Mouse (Mus musculus) c-Kit-positive CD71-negative TER-119-negative erythroid progenitor cells, embryonic 14.5 days (primary cell): ENCODE results near the gene Rnf213.

Source experiments
- DNase-seq: peaks from one replicate; pipeline ENCODE4 v3.0.0-alpha.2; 2013; ENCODE audit warnings: low read depth

Gene Rnf213

GRCm38 (mm10) chr11:119390271-119391231 lies 2.3 kb upstream of the Rnf213 start:
- no peak for DNase-seq

- DNase-seq: no peak
These were observed 1.4 kb upstream of the Rnf213 start for GRCm38 (mm10) chr11:119391386-119392000.

GRCm38 (mm10) chr11:119392001-119392614 lies 792 bp upstream of the Rnf213 start:
- DNase-seq: no peak

GRCm38 (mm10) chr11:119393483-119393804 lies 544 bp downstream of the Rnf213 start:
- DNase-seq: no peak

- DNase-seq: no peak
These were observed 1.3 kb downstream of the Rnf213 start for GRCm38 (mm10) chr11:119394210-119394609.

DNA sequence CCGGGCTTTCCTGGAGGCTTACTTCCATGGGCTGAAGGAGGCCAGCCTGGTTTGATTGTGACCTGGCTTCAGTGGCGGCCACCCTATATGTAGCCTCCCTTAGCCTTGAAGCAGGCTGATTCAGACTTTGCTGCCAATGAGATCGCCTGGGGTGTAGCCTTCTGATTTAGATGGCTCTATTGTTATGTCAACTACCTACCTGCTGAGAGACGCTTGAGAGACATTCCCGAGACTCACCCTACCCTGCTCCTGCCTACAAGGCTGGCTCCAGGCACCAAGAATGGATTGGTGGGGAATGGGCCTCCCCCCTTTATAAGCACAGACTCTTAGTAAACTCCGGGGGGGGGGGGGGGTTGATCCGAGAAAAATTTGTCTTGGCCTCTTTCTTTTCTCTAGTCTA lies 2.5 kb downstream of the Rnf213 start:
- DNase-seq: no peak

GRCm38 (mm10) chr11:119395931-119396330 lies 3.0 kb downstream of the Rnf213 start:
- no peak for DNase-seq

DNA sequence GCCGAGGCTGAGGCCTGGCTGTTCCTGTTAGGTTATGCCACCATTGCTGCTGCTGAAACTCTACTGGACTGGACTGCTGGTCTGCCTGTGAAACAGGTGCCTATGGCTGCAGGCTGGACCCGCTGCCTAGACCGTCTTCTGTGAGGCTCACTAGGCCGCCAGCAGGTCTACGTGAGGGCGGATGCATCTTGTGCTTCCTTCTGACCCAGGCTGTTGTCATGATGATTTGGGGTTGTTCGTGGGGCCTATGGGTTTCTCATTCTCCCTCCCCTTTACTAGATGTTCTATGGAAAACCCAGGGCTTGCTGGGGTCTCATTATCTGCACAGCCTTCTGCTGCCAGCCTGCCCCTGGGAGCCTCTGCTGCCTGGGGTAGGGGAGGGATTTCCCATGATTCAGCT lies 3.6 kb downstream of the Rnf213 start:
- no peak for DNase-seq

- no peak for DNase-seq
These were observed 9.7 kb downstream of the Rnf213 start for GRCm38 (mm10) chr11:119402501-119403160.

- DNase-seq: peak; percentile 66
These were observed 11.7 kb downstream of the Rnf213 start for GRCm38 (mm10) chr11:119404627-119405026.

DNA sequence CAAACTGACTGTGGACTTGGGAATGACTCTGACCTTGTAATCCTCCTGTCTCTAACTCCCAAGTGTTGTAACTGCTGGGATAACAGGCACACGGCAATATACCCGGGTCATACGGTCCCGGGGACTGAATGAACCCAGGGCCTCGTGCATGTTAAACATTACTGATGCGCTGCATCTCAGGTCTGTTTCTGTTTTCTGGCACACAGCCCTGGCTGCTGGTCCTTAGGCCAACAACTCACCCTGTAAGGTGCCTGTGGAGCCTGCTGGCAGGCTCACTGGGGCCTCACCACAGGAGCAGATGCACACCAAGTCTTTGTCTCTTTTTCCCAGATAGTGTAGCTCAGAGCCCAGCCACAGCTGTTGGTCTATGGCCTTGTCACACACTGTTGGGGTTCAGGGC lies 14.5 kb downstream of the Rnf213 start:
- DNase-seq: no peak

GRCm38 (mm10) chr11:119407977-119408376 lies 15.1 kb downstream of the Rnf213 start:
- no peak for DNase-seq

- no peak for DNase-seq
These were observed 26.6 kb downstream of the Rnf213 start for GRCm38 (mm10) chr11:119419327-119420118.

DNA sequence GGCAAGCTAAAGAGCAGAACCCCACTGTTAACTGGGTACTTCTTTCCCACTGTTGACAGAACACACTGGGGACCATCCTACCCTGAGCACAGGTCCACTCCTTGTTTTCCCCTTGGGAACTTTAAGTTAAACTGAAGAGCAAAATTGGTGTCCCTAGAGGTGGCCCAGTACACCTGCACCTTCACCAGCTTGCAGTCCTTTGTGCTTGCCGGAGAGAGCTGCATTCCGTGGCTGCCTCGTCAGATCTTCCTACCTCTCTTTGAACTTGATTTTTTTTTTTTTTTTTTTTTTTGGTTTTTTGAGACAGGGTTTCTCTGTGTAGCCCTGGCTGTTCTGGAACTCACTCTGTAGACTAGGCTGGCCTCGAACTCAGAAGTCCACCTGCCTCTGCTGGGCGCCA lies 27.5 kb downstream of the Rnf213 start:
- DNase-seq: no peak

GRCm38 (mm10) chr11:119427431-119427830 lies 34.5 kb downstream of the Rnf213 start:
- DNase-seq: no peak

DNA sequence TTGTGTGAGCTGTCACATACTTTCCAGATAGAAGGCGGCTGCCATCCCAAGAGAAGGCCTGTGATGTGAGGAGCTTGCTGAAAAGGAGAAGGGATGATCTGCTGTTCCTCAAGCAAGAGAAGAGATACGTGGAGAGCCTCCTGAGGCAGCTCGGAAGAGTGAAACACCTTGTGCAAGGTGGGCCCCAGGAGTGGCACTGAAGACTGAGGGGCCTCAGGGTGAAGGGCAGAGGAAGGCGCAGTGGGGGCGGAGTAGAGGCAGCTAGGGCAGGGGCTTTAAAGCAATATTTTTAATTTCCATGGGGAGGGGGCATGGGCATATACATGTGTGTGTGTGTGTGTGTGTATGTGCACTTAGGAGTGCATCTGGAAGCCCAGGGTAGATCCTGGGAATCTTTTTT lies 35.1 kb downstream of the Rnf213 start:
- no peak for DNase-seq

DNA sequence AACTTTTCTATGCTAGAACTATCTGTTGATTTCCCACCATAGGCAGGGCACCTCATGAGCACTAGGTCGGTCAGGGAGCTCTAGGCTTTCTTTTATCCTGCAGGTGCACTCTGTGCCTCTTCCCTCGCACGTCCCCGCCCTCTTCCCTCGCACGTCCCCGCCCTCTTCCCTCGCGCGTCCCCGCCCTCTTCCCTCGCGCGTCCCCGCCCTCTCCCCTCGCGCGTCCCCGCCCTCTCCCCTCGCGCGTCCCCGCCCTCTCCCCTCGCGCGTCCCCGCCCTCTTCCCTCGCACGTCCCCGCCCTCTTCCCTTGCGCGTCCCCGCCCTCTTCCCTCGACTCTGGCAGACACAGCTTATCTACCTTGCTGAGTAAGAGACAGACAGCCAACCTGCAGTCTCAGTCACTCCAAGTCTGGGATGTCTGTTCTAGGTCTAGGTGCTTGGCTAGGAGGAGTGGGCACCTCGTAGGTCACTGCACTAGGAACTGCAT lies 35.8 kb downstream of the Rnf213 start:
- DNase-seq: peak; percentile 41

- DNase-seq: no peak
These were observed 38.6 kb downstream of the Rnf213 start for GRCm38 (mm10) chr11:119431516-119431915.

- no peak for DNase-seq
These were observed 39.8 kb downstream of the Rnf213 start for GRCm38 (mm10) chr11:119432706-119433105.

DNA sequence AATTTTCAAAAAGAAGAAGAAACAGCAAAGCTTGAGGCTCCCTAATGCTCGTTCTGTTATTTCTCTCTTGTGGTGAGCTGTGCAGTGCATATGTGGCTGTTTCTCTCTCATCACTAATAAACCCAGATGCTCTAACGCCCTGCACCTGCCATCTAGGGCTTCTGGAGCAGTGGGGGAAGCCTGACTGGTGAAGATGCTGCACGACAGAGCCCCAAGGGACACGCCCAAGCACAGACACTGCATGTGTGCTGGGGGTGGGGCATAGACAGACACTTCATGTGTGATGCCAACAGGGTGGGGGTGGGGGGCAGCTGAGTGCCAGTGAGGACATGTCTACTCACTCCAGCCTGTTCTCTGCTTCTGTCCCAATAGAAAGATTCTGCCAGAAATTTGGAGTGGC lies 41.4 kb downstream of the Rnf213 start:
- DNase-seq: no peak
